16 mouse cellular contexts compared by ENCODE assay signal in genomic region chr11:118655833-118656232, GRCm38 (mm10).
"Had no signal": no experiment of that assay in that cellular context is flagged by ENCODE, and none has a peak within 500 bp of the region (broad histone marks: within the 10 kb centered on the region; RNA-seq: fewer than 3 reads in every experiment).

No protein-coding gene starts in this region.

- H3K4me2 ChIP-seq: lung, embryonic 14.5 days; midbrain, embryonic 11.5 days; midbrain, embryonic 13.5 days; midbrain, embryonic 15.5 days had no signal

- H3K9ac ChIP-seq: lung, embryonic 14.5 days; midbrain, embryonic 13.5 days; midbrain, embryonic 15.5 days had no signal

- H3K36me3 ChIP-seq: midbrain, embryonic 13.5 days; midbrain, embryonic 15.5 days had no signal

- ATAC-seq: midbrain, embryonic 13.5 days; midbrain, embryonic 15.5 days had no signal

- H3K9me3 ChIP-seq: megakaryocyte, embryonic 14.5 days; midbrain, embryonic 13.5 days; midbrain, embryonic 15.5 days had no signal

- DNase-seq: lung, adult 18-20 months; lung, embryonic 14.5 days; lung, postnatal 10 days; lung, postnatal 4 days; retina, postnatal 1 day; right cerebral cortex, adult 18-20 months; right cerebral cortex, postnatal 25 days; right cerebral cortex, postnatal 4 days; spleen, adult 18-20 months; thymus, adult 18-20 months; thymus, postnatal 14 days; thymus, postnatal 36 days had no signal

- H3K27ac ChIP-seq: midbrain, embryonic 13.5 days; midbrain, embryonic 15.5 days had no signal

- H3K4me1 ChIP-seq: megakaryocyte, embryonic 14.5 days had no signal

- H3K27me3 ChIP-seq: midbrain, embryonic 13.5 days; midbrain, embryonic 15.5 days had no signal

- H3K4me3 ChIP-seq: megakaryocyte, embryonic 14.5 days; midbrain, embryonic 13.5 days; midbrain, embryonic 15.5 days had no signal
